Mouse (Mus musculus) frontal cortex, adult 2 months (tissue): ENCODE measurements around the gene Ltbp2. TPM values are rescaled to one million over a fixed set of nuclear protein-coding genes. Genes with fewer than 3 reads are reported as not detected.

Experiments
- DNase-seq, 2 experiments: peaks; one replicate each; pipeline ENCODE4 v3.0.0; 2022; ENCODE audit warnings: low spot score in 1 of 2; ENCODE audit errors: extremely low spot score in 1 of 2
- polyA plus RNA-seq: library from polyadenylated mRNA; depleted of rRNA; stranded (reverse); fragments of >200 nt; gene quantifications from 2 replicates; pipeline ENCODE4 v1.2.3, GENCODE M21; 2012; rRNA removed

Ltbp2 gene
- polyA plus RNA-seq, 1 experiment: 2.3 TPM

DNA sequence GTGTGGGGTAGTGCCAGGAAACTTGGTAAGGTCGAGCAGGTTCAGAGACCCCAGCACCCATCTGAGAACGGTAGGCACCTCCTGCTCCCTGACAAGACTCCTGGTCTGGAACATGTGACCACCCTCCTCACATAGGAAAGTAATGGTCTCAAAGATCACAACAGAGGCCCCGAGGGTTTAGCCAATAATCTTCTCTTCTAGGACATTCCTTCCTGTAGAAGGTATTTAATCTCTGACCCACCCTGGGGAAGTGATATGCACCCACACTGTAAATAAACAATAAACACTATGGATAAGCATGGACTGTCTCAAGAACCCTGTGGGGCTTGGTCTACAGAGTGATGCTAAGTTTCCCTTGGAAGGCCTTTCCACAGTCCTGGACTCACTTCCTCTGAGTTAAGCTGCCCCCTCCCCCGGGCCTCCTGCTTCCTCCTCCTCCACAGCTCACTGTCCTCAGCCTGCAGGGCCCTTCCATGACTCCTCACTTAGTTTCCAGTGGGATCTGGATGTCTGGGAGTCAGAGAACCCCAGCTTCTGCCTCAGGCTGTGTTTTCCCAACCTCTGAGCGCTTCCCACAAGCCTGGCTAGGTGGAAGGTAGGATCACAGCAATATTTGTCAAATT is 110.1 kb downstream of the Ltbp2 start:
- no peak for DNase-seq

DNA sequence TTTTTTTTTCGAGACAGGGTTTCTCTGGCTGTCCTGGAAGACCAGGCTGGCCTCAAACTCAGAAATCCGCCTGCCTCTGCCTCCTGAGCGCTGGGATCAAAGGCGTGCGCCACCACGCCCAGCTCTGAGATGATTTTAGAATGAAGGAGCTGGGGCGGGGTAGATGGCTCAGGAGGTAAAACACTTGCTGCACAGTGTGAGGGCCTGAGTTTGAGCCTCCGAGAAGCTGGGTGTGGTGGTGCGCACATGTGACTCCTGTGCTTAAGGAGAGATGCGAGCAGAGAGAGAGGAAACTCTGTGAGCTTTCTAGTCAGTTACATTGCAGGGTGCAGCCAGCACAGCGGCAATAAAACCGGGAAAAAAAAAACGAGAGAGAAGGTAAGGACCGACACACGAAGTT is 110.8 kb downstream of the Ltbp2 start:
- no peak for DNase-seq

DNA sequence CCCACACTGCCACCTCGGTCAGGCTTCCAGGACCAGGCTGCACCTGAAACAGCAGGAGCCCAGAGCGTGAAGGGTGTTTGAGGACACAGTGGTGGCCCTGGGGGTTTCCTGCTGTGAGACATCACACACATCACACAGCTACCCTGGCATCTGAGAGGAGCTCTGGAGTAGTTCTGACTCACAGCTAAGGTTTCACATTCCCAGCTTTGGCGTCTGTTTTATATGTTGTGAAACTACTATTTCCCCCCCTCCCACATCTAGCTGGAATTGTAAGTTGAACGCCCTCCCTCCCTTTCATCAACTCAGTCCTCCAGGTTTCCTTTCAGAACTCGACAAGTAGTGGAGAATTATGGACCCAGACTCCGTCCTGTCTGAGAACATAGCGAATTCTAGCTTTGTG is 111.6 kb downstream of the Ltbp2 start:
- no peak for DNase-seq

DNA sequence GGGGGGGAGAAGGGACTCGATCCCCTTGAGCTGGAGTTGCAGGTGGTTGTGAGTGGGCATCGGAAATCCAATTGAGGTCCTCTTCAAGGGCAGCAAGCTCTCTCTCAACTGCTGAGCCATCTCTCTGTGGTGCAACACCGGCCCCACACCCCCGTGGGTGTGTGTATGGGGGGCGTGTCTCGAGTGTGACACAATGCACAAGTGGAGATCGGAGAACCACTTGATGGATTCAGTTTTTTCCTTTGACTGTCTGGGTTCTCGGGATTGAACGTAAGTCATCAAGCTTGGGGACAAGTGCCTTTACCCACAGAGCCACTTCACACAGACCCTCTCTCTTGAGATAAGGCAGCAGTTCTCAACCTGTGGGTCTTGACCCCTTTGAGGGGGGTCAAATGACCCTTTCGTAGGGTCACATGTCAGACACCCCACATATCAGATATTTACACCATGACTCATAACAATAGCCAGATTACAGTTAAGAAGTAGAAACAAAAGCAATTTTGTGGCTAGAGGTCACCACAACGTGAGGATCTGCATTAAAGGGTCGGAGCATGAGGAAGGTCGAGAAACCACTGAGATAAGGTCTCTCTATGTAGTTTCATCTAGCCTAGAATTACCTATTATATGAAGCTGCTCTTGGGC is 112.6 kb downstream of the Ltbp2 start:
- no peak for DNase-seq

DNA sequence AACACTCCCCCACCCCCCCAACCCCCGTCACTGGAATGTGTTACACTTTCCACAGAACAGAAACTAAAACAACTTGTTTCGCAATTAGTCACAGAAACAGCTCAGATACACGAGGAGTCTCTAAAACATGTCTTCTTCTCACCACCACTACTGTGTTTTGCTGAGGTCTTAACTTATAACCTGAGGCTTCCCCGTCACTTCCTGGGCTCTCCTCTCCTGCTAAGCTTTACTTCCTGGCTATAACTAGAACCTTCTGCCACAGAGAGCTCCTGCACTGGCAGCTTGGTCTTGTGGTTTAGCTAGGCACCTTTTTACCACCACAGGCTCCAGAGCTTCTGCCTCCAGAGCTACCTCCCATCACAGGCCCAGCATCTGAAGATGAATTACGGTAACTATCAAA is 113.8 kb downstream of the Ltbp2 start:
- no peak for DNase-seq

DNA sequence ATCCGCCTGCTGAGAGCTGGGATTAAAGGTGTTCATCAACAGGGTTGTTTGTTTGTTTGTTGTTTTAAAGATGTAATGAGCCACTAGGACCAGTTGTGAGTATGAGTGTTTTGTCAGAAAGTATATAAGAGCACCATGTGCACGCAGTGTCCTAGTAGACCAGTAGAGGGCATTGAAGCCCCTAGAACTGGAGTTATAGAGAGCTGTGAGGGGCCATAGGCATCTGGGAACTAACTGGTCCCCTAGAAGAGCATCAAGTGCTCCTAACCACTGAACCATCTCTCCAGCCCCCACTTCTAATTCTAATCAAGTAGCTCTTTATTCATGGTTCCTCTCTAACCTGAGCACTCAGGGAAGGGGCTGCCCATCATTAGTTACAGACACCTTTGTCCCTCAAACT is 117.3 kb downstream of the Ltbp2 start:
- no peak for DNase-seq

DNA sequence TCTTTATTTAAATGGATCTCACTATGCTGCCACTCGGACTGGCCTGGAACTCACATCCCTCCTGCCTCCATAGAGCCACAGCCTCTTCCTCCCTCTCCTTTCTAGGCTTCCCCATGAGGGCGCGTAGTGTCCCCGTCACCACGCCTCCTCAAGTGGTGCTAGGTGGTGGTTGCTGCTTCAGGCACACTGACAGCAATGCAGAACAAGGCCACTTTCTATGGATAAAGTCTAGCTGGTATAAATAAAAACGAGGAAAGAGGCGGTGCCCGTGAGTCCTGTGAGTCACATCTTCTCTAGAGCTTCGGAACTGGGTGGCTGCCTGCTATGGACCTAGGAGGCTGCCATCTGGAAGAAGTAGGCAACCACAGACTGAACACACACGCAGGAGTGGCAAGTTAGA is 120.3 kb downstream of the Ltbp2 start:
- DNase-seq: peak; percentile 75 to 81

DNA sequence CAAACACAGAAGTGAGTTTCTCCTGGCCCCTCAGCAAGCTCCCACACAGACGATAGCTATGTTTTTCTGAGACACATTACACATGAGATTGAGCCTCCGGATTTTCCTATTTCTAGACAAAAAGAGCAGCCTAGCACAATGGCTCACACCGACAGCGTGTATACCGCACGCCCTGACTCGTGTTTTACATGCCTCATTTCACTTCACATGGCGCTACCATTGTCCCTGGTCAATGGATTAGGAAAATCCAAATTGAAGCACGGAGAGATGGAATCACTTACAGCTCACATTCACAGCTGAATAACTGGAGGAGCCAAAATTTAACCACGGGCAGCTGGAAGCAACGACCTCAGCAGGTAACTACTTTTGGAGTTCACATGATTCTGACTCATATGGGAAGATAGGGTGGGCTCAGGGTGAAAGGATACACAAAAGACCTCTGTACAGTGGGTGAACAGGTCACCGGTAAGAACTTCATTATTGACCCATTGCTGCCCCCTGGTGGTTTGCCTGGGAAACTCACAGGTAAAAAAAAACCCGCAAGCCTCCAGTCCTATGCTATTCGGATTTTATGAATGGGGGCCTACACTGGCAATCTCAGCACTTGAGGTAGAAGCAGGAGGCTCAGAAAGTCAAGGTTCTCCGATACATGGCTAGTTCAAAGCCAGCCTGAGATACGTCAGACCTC is 121.2 kb downstream of the Ltbp2 start:
- DNase-seq: peak in 1 of 2 experiments; percentile 67

DNA sequence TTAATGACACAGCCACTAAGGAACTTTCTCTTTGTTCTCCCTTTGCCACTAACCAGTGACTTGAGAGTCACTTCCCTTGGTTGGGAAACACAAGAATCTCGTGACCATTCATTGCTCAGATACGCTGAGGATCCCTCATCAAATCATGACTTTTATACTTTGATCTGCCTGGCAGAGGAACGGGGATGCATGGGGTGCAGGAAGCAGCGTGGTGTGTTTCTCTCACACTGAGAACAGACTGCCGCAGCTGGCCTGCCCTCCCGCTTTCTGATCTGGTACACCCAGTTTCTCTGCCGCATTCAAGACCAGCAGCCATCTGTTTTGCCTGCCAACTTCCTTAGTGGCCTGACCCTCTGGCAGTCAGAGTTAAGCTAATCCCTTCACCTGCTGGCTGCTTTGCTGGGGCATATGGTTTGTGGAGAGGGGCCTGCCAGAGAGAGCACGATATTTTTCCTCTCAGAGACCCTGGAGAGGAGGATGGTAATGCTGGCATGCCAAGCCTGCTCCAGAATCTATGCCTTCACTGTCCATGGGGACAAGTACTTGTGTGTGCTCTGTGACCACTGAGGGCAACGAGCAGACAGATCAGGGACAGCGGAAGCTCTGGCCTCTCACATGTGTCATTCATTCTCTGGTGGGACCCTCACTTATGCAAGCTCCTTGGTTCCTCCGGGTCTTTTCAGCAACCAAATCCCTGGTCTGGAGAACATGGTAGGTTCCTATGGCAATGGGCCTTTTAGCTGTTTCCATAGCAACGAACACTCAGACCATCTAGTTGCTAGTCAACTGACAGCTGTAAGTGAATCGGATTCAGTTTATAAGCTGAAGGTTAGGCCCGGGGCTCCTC is 124.0 kb downstream of the Ltbp2 start:
- peak in 1 of 2 experiments; percentile 26 for DNase-seq

DNA sequence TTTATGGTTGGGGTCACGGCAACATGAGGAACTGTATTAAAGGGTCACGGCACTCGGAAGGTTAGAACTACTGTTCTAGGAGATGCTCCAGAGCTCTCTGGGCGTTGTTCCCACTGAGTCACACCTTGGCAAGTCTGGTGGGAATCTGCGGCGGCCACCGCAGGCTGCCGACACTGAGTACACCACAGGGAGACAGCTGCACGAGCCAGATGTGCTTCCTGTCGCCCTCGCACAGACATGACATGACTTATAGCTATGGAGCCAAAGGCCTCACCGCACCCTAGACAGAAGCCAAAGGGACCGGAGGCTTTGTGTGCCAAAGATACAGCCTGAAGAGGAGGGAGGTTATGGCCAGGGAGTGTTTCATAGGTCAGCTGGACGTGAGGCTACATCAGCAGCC is 125.7 kb downstream of the Ltbp2 start:
- no peak for DNase-seq

DNA sequence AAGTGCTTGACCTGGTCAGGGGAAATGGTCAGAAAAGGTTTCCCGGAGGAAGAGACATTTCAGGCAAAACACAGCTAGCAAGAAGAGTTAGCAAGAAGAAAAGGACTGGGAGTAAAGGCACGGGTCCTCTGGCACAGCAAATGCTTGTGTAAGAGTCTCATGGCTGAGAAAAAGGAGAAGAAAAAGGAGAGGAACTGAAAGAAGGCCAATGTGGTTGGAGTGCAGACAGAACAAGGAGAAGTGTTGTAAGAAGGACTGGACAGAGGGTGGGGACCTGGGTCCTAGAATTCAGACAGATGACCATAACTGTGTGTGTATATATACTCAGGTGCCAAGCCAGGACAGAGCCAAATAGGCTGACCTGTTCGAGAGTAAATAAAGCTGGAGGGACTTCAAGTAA is 128.2 kb downstream of the Ltbp2 start:
- no peak for DNase-seq

DNA sequence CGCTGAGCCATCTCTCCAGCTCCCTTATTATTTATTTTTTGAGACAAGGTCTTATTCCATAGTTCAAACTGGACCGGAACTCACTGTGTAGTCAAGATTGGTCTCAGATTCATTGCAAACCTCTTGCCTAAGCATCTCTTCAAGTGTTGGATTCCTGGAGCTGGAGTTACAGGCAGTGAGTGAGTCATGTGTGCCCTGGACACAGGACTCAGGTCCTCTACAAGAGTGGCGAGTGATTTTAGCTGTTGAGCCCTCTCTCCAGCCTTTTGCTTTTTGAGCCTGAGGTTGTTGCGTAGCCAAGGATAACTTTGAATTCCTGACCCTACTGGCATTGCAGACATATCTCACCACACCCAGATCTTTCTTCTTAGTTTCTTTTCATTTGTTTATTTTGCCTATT is 130.6 kb downstream of the Ltbp2 start:
- DNase-seq: no peak

DNA sequence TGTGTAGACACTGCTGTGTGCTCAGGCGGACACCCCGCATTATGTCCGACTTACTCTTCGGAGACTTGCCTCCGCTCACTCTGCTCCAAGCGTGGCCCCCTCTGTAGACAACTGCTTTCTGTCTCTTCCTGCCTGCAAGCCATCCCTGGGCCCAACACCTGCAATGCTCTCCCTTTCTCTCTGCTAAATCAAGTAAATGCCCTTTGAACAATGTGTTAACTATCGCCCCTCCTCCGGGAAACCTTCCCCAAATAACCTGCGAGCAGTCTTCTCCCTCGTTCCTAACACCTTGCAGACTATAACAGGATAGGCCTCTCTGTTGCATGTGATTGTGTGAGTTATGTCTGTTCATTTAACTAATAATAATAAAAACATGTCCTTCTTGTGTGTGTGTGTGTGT is 132.8 kb downstream of the Ltbp2 start:
- no peak for DNase-seq

DNA sequence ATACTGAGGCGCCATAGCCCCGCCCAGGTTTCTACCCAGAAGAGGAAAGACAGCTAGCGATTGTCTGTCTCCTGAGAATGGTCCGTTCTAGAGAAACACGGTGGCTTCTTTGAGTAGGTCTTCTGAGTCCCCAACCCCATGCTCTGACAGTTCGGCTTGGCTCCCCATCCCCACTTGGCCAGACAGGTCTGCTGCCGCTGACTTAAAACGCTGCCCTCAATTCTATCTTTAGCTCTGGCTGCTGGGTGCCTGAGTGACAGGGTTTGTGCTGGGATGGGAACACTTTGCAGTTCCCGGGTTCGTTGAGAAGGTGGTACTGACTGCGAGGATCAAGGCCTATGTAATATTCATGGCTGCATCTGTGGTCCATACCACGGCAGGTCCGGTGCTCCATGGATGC is 143.0 kb downstream of the Ltbp2 start:
- no peak for DNase-seq

Other genes with a start within 250 kb of the Ltbp2 start
- gene Vrtn, start 235.5 kb downstream of the Ltbp2 start, polyA plus RNA-seq: 0.04 TPM in 1 of 2 replicates, not detected in the other
- gene Syndig1l, start 177.7 kb downstream of the Ltbp2 start, polyA plus RNA-seq: 16.3 and 23.8 TPM in 2 replicates
- 40.0 and 45.9 TPM in 2 replicates for gene Npc2, start 103.4 kb downstream of the Ltbp2 start, polyA plus RNA-seq
- 87.2 and 90.7 TPM in 2 replicates for gene Isca2, start 103.3 kb downstream of the Ltbp2 start, polyA plus RNA-seq
- gene Fcf1, start 94.4 kb upstream of the Ltbp2 start, polyA plus RNA-seq: 70.9 and 73.9 TPM in 2 replicates
- gene Arel1, start 94.4 kb upstream of the Ltbp2 start, polyA plus RNA-seq: 65.7 and 66.6 TPM in 2 replicates
- 75.0 and 81.0 TPM in 2 replicates for gene Ylpm1, start 119.8 kb upstream of the Ltbp2 start, polyA plus RNA-seq
- 1.3 TPM in 2 replicates for gene Prox2, start 234.2 kb upstream of the Ltbp2 start, polyA plus RNA-seq
- 155 and 158 TPM in 2 replicates for gene Dlst, start 234.3 kb upstream of the Ltbp2 start, polyA plus RNA-seq